Mouse (Mus musculus) hindbrain, embryonic 16.5 days (tissue): ENCODE measurements around the gene Lyrm7. TPM values are rescaled to one million over a fixed set of nuclear protein-coding genes. Genes with fewer than 3 reads are reported as not detected.

ENCODE experiments used
- ATAC-seq: fragments of 200-750 bp; cut with Nextera tagmentation; 2 replicates; pipeline ENCODE4 v1.8.0; 2017; ENCODE audit warnings: moderate TSS enrichment, moderate library complexity
- H3K27ac ChIP-seq: fragments of 300-500 bp; sonication (generic); 2 replicates; pipeline ENCODE4 v1.5.1; 2014; ENCODE audit warnings: low read depth, mild to moderate bottlenecking, control low read depth, low read length, moderate library complexity
- H3K27me3 ChIP-seq: fragments of 300-500 bp; sonication (generic); replicated peaks from 2 replicates; pipeline ENCODE4 v1.6.1; 2014; ENCODE audit warnings: low read length; ENCODE audit not compliant: control insufficient read depth, insufficient read depth
- H3K36me3 ChIP-seq: fragments of 300-500 bp; sonication (generic); 2 replicates; pipeline ENCODE4 v1.6.1; 2014; ENCODE audit warnings: mild to moderate bottlenecking, low read length, moderate library complexity, mixed read lengths; ENCODE audit not compliant: control insufficient read depth, insufficient read depth
- H3K4me1 ChIP-seq: fragments of 300-500 bp; sonication (generic); 2 replicates; pipeline ENCODE4 v1.6.1; 2014; ENCODE audit warnings: low read depth, low read length; ENCODE audit not compliant: control insufficient read depth, insufficient read depth
- H3K4me2 ChIP-seq: fragments of 300-500 bp; sonication (generic); 2 replicates; pipeline ENCODE4 v1.6.1; 2014; ENCODE audit warnings: mild to moderate bottlenecking, low read length, control low read depth, moderate library complexity
- H3K4me3 ChIP-seq: fragments of 300-500 bp; sonication (generic); 2 replicates; pipeline ENCODE4 v1.5.1; 2014; ENCODE audit warnings: mild to moderate bottlenecking, low read length, control low read depth, moderate library complexity
- H3K9ac ChIP-seq: fragments of 300-500 bp; sonication (generic); 2 replicates; pipeline ENCODE4 v1.6.1; 2014; ENCODE audit warnings: low read depth, mild to moderate bottlenecking, control low read depth, low read length, moderate library complexity
- H3K9me3 ChIP-seq: fragments of 300-500 bp; sonication (generic); 2 replicates; pipeline ENCODE4 v1.6.1; 2014; ENCODE audit warnings: mild to moderate bottlenecking, low read length, moderate library complexity; ENCODE audit not compliant: control insufficient read depth
- WGBS: fragments of 180-500 bp; shearing (Covaris S2); extraction: QIAGEN DNeasy Blood & Tissue Kit; methylation state at CpG from one replicate; pipeline ENCODE4 v1.1.7; 2014; 5-methylcytosine and 5-hydroxymethylcytosine counted together
- polyA plus RNA-seq: library from polyadenylated mRNA; unstranded; fragments of >200 nt; fragmentation: Nextera tagmentation; extraction: Ambion mirVana; gene quantifications from 2 replicates; pipeline ENCODE4 v1.2.1, GENCODE M21; 2015

The Lyrm7 gene
- 10.4 and 10.6 TPM in 2 replicates for polyA plus RNA-seq

DNA sequence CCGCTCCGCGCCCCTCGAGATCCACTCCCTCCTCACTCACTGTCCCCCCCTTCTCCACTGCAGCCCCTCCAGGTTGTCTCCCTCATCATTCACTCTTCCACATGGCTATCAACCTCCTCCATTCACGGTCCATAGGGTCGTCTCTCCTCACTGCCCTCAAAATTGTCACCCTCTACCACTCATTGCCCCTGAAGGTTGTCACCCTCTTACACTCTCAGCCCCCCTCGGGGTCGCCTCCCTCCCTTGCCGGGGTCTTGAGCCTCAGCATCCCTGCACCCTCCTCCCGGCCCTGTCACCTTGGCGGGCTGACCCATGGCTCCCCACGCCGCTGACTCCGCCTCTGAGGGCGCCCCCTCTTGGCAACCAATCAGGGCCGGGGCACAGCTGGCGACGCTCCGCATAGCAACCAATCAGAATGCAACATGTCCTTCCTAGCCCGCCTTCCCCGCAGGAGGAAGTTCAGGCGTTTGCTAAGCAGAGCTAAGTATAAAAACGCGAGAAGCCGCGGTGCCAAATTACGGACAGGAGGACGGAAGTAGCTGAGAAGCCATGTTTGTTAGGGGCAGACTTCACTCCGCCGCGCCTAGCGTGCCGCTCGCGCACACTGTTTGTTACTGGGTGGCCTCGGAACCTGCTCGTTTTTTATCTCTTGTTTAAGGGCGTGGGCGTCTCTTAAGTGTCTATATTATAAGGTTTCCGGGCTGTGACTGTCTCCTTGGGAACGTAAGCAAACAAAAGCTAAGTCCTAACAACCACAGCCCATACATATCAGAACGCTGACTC lies at the start of gene Lyrm7:
Gene Lyrm7 (minus strand): TSS at position 661 of the 783 bp plus-strand sequence.
- under 1% methylated on average over 42 of the region's 42 CpGs for WGBS
- peak within 1 kb of the TSS; percentile 81 for H3K9ac ChIP-seq
- peak within 1 kb of the TSS; percentile 86 for H3K27ac ChIP-seq
- peak; percentile 98 for ATAC-seq
- H3K27me3 ChIP-seq, result no peaks in the 10 kb centered on the region
- H3K36me3 ChIP-seq, result no peaks in the 10 kb centered on the region
- peak within 1 kb of the TSS; percentile 67 for H3K4me3 ChIP-seq
- H3K4me2 ChIP-seq, result peak within 1 kb of the TSS; percentile 68
- H3K9me3 ChIP-seq, result no peaks in the 10 kb centered on the region
- H3K4me1 ChIP-seq, result peaks cover 7% of the 10 kb centered on the region

DNA sequence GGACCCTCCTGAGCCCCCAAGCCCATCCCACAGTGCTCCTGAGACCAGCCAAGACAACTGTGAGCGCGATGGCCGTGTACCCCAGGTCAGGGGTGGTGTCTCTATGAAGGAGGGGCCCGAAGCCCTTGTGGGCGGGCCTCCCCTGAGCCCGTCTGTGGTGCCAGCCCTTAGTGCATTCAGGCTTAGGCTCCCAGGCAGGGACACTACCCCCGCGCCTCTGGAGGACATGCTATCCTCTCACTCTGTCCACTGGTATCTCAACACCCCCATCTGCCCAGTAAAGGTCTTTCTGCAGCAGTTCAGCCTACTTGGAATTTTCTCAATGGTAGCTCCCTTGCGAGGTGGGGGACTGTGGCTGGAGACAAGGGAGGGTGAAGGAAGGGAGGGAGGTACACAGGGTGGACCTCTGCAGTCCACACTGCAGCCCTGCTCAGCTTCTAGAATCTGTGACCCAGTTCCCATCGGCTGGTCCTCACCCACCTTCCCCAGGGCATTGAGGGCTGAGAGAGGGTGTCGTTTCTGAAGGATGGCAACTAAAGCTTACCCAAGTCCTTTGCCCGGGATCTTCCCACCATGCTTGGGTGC lies 49.5 kb upstream of the Lyrm7 start:
- no peak for ATAC-seq
- Histone ChIP-seq H3K27ac (no peak overlapping the region), H3K27me3 (no peaks in the 10 kb centered on the region), H3K4me1 (no peaks in the 10 kb centered on the region), H3K4me2 (no peak overlapping the region), H3K4me3 (no peak overlapping the region), H3K9ac (no peak overlapping the region), H3K9me3 (no peaks in the 10 kb centered on the region), H3K36me3 (peaks cover 9% of the 10 kb centered on the region)
- 91% methylated on average over 12 of the region's 12 CpGs for WGBS

DNA sequence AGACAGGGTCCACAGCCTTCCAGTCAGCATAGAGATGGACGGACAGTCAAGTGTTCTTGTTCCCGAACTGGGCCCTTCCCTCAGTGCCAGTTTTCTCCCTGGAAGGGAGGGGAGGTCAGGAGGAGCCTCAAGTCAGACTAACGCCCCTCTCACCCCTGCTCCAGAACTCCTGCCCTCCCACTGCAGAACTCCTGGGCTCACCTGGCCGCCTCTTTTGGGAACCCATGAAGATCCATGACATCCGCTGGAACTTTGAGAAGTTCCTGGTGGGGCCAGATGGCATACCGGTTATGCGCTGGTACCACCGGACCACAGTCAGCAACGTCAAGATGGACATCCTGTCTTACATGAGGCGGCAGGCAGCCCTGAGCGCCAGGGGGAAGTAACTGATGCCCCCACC lies 48.6 kb upstream of the Lyrm7 start:
- no peak for ATAC-seq
- Histone ChIP-seq H3K27me3 (no peaks in the 10 kb centered on the region), H3K4me1 (no peaks in the 10 kb centered on the region), H3K9me3 (no peaks in the 10 kb centered on the region), H3K4me2 (no peak overlapping the region), H3K36me3 (peaks cover 6% of the 10 kb centered on the region), H3K27ac (no peak overlapping the region), H3K9ac (no peak overlapping the region), H3K4me3 (no peak overlapping the region)
- WGBS, result 97% methylated on average over 11 of the region's 11 CpGs

DNA sequence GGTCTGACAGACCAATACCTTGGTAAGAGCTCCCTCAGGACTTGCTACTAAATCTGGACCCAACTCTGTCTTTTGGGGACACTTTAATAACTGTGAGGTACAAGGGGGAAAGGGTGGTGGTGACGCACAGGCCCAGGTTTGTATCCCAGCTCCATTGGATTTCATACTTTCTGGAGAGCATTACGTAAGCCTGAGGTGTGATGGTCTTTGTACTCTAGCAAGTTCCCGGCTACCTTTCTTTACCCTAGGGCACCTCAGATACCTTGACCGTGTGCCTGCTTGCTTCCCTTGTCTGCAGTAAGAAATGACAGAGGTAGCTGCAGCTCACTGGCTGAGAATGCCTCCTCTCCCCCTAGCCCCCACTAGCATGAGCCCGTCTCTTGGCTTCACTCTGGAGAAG lies 46.5 kb upstream of the Lyrm7 start:
- Histone ChIP-seq H3K4me2 (no peak overlapping the region), H3K27me3 (no peaks in the 10 kb centered on the region), H3K27ac (no peak overlapping the region), H3K36me3 (peaks cover 6% of the 10 kb centered on the region), H3K4me1 (no peaks in the 10 kb centered on the region; the same call in 1 of the 2 replicates), H3K4me3 (no peak overlapping the region), H3K9ac (no peak overlapping the region), H3K9me3 (no peaks in the 10 kb centered on the region)
- 92% methylated on average over 5 of the region's 5 CpGs for WGBS
- ATAC-seq, result no peak

DNA sequence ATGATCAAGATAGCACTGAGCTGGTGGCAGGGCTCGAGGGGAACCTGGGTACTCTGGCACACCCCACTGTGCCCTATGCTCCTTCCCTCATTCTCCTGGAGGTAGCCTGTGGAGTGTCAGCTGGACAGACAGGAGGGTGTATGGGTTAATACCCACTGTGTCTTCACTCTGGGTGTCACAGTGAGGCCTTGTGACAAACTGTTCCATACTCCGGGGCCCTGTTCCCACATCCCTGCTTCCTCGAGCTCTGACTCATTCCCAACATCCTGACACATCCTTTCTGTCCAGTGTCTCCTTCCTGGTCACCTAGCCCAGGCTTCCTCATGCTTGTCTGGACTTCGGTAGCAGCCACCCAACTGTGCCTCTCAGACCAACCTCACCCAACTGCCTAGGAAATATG lies 45.8 kb upstream of the Lyrm7 start:
- no peak overlapping the region for H3K9ac ChIP-seq
- no peak for ATAC-seq
- no peak overlapping the region for H3K4me3 ChIP-seq
- H3K4me1 ChIP-seq, result no peaks in the 10 kb centered on the region; the same call in 1 of the 2 replicates
- H3K27ac ChIP-seq, result no peak overlapping the region
- H3K36me3 ChIP-seq, result peaks cover 6% of the 10 kb centered on the region
- H3K27me3 ChIP-seq, result no peaks in the 10 kb centered on the region
- WGBS, result 89% methylated on average over 4 of the region's 4 CpGs
- H3K4me2 ChIP-seq, result no peak overlapping the region
- no peaks in the 10 kb centered on the region for H3K9me3 ChIP-seq

DNA sequence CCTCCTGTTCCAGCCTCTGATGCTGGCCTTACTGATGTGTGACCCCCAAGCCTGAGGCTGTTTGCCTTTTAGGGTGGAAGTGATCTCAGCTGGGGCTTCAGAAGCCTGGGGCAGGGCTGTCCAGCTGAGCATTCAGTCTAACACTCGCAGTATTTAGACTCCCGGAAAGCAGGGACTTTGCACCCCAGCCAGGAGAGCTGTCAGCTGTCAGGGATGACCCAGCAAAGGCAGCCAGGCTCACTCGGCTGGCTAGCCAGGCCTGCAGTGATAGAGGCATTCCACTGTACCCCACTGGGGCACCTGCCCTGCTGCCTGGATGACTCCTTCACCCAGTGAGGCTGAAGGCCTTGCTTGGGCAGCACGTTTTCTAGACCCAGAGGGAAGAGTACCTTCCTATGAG lies 45.2 kb upstream of the Lyrm7 start:
- H3K27me3 ChIP-seq, result no peaks in the 10 kb centered on the region
- H3K36me3 ChIP-seq, result peaks cover 5% of the 10 kb centered on the region; the same call in 1 of the 2 replicates
- no peak overlapping the region for H3K4me3 ChIP-seq
- no peaks in the 10 kb centered on the region for H3K9me3 ChIP-seq
- H3K27ac ChIP-seq, result no peak overlapping the region
- no peak overlapping the region for H3K9ac ChIP-seq
- WGBS, result 74% methylated on average over 4 of the region's 4 CpGs
- H3K4me2 ChIP-seq, result no peak overlapping the region
- H3K4me1 ChIP-seq, result no peaks in the 10 kb centered on the region; the same call in 1 of the 2 replicates
- no peak for ATAC-seq

DNA sequence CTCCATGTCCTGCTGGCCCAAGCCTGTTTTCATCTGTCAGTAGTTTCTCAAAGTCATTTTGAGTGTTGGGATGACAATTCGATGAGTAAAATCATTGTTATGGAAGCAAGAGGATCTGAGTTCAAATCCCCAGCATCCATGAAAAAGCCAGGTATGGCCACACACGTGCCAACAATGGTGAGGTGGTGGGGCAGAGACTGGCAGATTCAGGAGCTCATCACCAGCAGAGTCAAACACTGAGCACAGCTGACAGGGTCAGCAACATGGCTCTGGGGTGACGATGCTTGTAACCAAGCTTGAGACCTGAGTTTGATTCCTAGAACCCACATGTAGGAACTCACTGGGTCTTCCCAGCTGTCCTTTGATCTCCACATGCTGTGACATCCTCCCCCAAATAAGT lies 44.4 kb upstream of the Lyrm7 start:
- no peak overlapping the region for H3K4me3 ChIP-seq
- no peaks in the 10 kb centered on the region; the same call in 1 of the 2 replicates for H3K4me1 ChIP-seq
- H3K9me3 ChIP-seq, result no peaks in the 10 kb centered on the region
- H3K4me2 ChIP-seq, result no peak overlapping the region
- H3K9ac ChIP-seq, result no peak overlapping the region
- no peaks in the 10 kb centered on the region; the same call in 1 of the 2 replicates for H3K36me3 ChIP-seq
- H3K27me3 ChIP-seq, result no peaks in the 10 kb centered on the region
- ATAC-seq, result no peak
- 77% methylated on average over 3 of the region's 3 CpGs for WGBS
- H3K27ac ChIP-seq, result no peak overlapping the region

DNA sequence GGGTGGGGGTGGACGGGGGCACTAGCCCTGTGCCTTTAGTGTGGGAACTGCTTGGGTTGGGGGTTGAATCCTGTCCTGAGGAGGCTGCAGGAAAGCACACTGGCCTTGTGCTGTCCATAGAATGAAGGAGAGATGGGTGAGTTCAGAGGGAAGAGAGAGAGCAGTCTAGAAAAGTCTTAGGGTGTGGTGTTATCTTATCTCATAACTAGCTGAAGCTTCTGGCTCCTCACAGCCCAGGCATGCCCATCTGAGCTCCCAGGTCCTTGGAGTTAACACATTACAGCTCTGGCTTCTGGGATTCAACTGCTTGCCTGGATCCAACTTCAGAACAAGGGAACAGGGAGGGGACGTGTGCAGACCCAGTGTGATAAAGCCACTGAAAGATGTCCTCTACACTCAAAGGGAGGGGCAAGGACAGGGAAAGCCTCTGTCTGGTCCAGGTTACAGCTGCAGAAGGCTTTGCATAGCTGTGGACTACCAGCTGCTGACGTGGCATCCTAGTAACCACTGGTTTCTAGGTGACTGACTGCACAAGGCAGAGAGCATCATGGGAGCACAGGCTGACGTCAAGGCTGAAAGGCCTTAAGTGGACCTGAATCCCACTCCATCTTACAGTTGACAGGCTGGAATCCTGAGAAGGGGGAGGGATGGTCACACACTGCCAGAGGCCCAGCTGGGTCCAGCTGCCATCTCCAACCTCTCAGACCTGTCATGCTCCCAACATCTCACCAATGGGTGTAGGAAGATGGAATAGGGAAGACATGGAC lies 43.4 kb upstream of the Lyrm7 start:
- no peak for ATAC-seq
- Histone ChIP-seq H3K4me1 (no peaks in the 10 kb centered on the region; the same call in 1 of the 2 replicates), H3K9ac (no peak overlapping the region), H3K27me3 (no peaks in the 10 kb centered on the region), H3K4me3 (no peak overlapping the region), H3K27ac (no peak overlapping the region), H3K9me3 (no peaks in the 10 kb centered on the region), H3K36me3 (no peaks in the 10 kb centered on the region; the same call in 1 of the 2 replicates), H3K4me2 (no peak overlapping the region)
- 39% methylated on average over 4 of the region's 4 CpGs for WGBS

DNA sequence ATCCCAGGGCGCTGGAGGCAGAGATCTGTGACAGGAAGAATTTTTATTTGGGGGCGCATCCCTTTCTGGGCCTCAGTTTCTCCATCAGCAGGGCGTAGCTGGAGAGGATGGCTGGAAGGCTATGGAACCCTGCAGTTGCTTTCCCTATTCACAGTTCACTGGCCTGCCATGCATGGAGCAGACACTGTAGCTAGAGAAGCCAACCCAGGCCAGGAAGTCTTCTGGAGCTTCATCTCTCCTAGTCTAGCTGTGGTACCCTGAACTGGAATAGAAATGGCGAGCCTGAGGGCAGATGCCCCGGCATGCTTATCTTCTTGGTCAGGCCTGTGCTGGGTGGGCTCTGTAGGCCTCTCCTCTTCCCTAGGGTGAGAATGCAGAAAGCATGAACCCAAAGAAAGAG lies 42.6 kb upstream of the Lyrm7 start:
- Histone ChIP-seq H3K27ac (no peak overlapping the region), H3K4me1 (no peaks in the 10 kb centered on the region; the same call in 1 of the 2 replicates), H3K4me3 (peak overlapping the region; percentile 51), H3K9me3 (no peaks in the 10 kb centered on the region), H3K36me3 (no peaks in the 10 kb centered on the region), H3K27me3 (no peaks in the 10 kb centered on the region), H3K4me2 (peak overlapping the region; percentile 82), H3K9ac (peak overlapping the region; percentile 65)
- ATAC-seq, result no peak
- 74% methylated on average over 5 of the region's 5 CpGs for WGBS
